Mouse (Mus musculus) G1E (cell line): ENCODE data around the gene Fam25c. TPM values are rescaled to one million over a fixed set of nuclear protein-coding genes. Genes with fewer than 3 reads are reported as not detected.
"Not testable (repeated sequence)": the region's sequence is repeated elsewhere in the genome, so short reads cannot be mapped to it uniquely, and the experiment has no call there.

Source experiments
- ATAC-seq: 2 replicates; pipeline ENCODE4 v1.8.0; 2016; ENCODE audit warnings: mild to moderate bottlenecking; ENCODE audit not compliant: insufficient number of reproducible peaks, poor library complexity, low FRiP score, severe bottlenecking; ENCODE audit errors: extremely low read depth
- DNase-seq: peaks from one replicate; pipeline ENCODE4 v3.0.0; 2012; ENCODE audit warnings: low spot score
- H3K27me3 ChIP-seq: 2 replicates; pipeline ENCODE4 v1.6.1; 2012; ENCODE audit warnings: mild to moderate bottlenecking, low read length, inconsistent platforms; ENCODE audit not compliant: insufficient read depth
- H3K36me3 ChIP-seq: replicated peaks from 2 replicates; pipeline ENCODE3; 2012; ENCODE audit warnings: mild to moderate bottlenecking, inconsistent platforms
- H3K4me1 ChIP-seq: 2 replicates; pipeline ENCODE4 v1.6.1; 2012; ENCODE audit warnings: low read depth, low read length, inconsistent platforms, mixed read lengths; ENCODE audit not compliant: insufficient read depth
- H3K4me3 ChIP-seq: 2 replicates; pipeline ENCODE4 v1.5.1; 2012; ENCODE audit warnings: low read depth, mild to moderate bottlenecking, inconsistent platforms, low read length, moderate library complexity, mixed read lengths
- H3K9me3 ChIP-seq: replicated peaks from 2 replicates; pipeline ENCODE4 v1.6.1; 2012; ENCODE audit warnings: inconsistent platforms
- CTCF ChIP-seq: IDR thresholded peaks from 2 replicates; pipeline ENCODE4 v1.5.1; 2012; ENCODE audit warnings: low read depth, low read length, inconsistent platforms, mixed read lengths
- GATA1 ChIP-seq: IDR thresholded peaks from 2 replicates; pipeline ENCODE4 v1.6.1; 2012; ENCODE audit warnings: borderline replicate concordance, low read length, inconsistent platforms, mixed read lengths
- GATA2 ChIP-seq: IDR thresholded peaks from 2 replicates; pipeline ENCODE4 v1.6.1; 2012; ENCODE audit warnings: low read depth, low read length, inconsistent platforms, borderline replicate concordance
- POLR2AphosphoS5 ChIP-seq: IDR thresholded peaks from 2 replicates; pipeline ENCODE4 v1.6.1; 2012; ENCODE audit warnings: low read depth, low read length, inconsistent platforms; ENCODE audit not compliant: insufficient replicate concordance
- TAL1 ChIP-seq: conservative IDR thresholded peaks from 2 replicates; pipeline ENCODE4 v1.6.1; 2012; ENCODE audit warnings: low read depth, low read length, inconsistent platforms, mixed read lengths
- polyA plus RNA-seq: library from polyadenylated mRNA; stranded (reverse); fragments of >175 nt; gene quantifications from 2 replicates; pipeline ENCODE4 v1.2.3, GENCODE M21; 2012
- total RNA-seq, 2 experiments: library from RNA; stranded (forward) in 1 of 2; stranded (reverse) in 1 of 2; fragments of 200-1000 nt in 1 of 2; fragments of >200 nt in 1 of 2; fragmentation: Nextera tagmentation in 1 of 2; gene quantifications; 2 replicates each; pipeline ENCODE4 v1.2.3; 2014 to 2017

Fam25c gene
- total and polyA plus RNA-seq, 3 experiments = not detected

DNA sequence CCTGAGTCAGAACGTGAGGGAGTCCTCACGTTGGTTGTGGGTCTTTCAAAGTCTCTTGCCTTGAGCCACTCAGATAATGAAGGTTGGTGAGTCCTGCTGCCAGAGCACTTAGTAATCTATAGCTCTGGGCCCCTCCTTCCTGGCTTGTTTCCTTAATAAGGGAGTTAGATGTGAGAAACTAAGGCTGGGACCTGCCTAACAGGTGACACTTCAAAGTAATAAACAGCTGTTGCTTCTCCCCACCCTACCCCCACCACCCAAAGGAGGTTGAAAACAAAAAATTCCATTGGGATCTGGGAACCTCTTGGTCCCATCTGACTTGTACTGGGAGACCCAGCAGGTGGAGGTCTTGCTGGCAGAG is 9.9 kb upstream of the Fam25c start:
- H3K27me3 ChIP-seq = peaks cover 17% of the 10 kb centered on the region
- H3K4me1 ChIP-seq = peaks cover 12% of the 10 kb centered on the region
- DNase-seq = no peak
- H3K36me3 ChIP-seq = no peaks in the 10 kb centered on the region
- TF ChIP-seq POLR2AphosphoS5 (no peak), TAL1 (no peak), GATA1 (no peak), CTCF (no peak), GATA2 (no peak)
- ATAC-seq = no peak
- H3K4me3 ChIP-seq = no peak overlapping the region
- peaks cover 5% of the 10 kb centered on the region for H3K9me3 ChIP-seq

DNA sequence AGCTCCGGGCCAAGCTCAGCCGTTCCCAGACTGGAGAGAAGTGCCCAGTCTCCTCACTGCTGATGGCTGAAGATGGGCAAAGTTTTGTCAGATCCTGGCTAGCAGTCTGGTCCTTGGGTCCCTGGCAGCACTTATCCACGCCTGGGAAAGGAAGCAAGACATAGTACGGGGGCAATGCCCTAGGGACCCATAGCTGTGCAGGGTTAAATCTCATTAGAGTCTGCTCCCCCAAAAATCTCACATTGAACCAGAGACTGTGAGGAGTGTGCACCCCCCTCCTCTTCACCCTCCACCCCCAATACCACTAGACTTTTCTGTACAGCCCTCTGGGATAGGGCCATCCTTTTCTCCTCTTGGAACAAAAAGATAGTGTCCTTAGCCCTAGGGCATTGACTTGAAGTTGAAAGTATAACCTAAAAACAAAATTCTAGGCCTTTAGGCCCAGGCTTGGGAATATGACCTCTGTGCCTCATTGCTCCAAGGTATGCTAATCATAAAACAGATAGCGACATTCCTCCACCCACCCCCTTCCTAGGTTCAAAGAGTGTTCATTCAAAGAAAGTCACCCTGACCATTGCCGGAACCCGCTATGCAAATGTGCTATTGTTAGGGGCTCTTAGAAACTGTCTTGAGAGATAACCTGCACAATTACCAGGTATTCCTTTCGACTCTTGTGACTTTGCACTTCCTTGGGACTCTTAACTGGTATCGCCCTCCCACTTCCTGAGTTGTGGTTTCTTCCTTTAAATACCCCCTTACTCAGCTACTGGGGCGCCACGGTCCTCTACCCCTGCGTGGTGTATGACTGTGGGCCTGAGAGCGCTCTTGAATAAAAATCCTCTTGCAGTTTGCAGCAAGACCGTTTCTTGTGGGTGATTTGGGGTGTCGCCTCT is 9.3 kb upstream of the Fam25c start:
- H3K4me3 ChIP-seq, DNase-seq, H3K36me3 ChIP-seq, ATAC-seq, H3K9me3 ChIP-seq: not testable (repeated sequence)
- Histone ChIP-seq H3K4me1 (peaks cover 12% of the 10 kb centered on the region), H3K27me3 (peaks cover 15% of the 10 kb centered on the region)

DNA sequence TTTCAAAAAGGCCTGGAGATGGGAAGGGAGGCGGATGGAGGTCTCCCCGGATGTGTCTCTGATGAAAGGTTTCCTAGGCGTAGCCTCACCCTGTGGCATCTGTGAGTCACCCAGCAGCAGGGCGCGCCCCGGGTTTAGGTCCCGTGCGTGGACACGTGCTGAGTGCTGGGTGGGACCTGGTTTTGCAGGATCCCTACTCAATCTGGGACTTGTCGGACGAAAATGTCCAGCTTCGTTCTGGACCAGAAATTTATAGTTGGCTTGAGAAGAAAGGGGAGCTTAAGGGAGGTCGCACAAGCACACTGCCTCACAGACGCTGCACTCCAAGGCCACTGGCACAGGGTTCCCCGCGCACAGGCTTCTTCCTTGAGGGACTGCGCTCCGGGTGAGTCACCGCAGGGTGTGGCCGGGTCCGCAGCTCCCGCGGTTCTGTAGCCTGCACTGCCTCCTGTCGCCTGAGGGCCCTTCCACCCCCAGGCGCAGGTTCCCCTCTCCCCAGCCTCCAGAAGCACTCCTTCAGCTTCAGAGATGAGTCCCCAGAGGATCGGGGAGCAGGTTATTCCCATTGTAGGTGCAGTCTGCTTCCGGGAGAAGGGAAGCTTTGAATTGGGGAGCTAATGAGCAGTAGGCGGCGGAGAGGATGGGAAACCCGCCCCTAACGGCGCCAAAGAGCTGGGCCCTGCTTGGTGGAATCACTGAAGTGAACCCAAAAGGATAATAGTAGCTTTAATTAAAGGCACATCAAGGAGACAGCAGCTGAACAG is 8.4 kb upstream of the Fam25c start:
- DNase-seq = no peak
- H3K4me3 ChIP-seq = no peak overlapping the region; the same call in 1 of the 2 replicates
- H3K9me3 ChIP-seq = peaks cover 5% of the 10 kb centered on the region

DNA sequence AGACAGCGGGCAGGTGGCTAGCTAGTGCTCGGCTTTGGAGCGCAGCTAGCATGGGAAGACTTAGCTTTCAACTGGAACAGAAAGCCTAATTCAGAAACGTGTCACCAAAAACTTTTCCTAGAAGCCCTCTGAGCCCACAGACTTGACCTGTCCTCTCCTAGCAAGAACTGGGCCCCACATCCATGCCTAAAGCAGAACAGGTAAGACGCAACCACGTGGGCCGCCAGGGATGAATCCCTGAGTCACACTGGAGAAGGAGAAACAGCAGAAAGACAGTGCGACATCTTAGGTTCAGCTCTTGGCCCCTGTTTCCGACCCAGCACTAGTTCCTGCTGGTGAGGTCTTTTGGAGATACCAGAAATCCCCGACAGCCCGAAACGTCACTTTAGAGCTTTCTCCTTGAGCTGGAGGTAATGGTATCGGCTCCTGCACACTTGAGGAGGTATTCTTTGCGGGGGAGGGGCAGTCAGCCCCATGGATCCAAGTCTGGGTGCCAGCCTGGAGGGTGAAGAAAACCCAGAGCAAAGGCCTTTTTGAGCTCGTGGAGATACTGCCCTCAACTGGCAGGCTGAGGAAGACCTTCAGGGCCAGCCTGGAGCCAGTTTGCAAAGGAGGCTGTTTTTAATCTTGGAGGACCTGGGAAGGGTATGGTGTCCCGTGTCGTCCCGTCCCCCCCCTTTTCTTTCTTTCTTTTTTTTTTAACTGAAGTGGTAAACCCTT is 7.7 kb upstream of the Fam25c start:
- Histone ChIP-seq H3K36me3 (no peaks in the 10 kb centered on the region), H3K27me3 (peaks cover 14% of the 10 kb centered on the region; the same call in 1 of the 2 replicates), H3K9me3 (peaks cover 5% of the 10 kb centered on the region), H3K4me1 (peaks cover 12% of the 10 kb centered on the region), H3K4me3 (no peak overlapping the region)
- no peak for DNase-seq
- ATAC-seq = no peak
- TF ChIP-seq GATA2 = no peak
- no peak for TF ChIP-seq GATA1
- no peak for TF ChIP-seq TAL1
- TF ChIP-seq CTCF = no peak
- no peak for TF ChIP-seq POLR2AphosphoS5

More for the DNA sequence above, 8.4 kb upstream of the Fam25c start:
- Histone ChIP-seq H3K27me3 (peaks cover 13% of the 10 kb centered on the region; the same call in 1 of the 2 replicates), H3K36me3 (no peaks in the 10 kb centered on the region), H3K4me1 (peaks cover 12% of the 10 kb centered on the region)
- peak; percentile 48; the same call in 1 of the 2 replicates for ATAC-seq
- TF ChIP-seq CTCF = no peak

DNA sequence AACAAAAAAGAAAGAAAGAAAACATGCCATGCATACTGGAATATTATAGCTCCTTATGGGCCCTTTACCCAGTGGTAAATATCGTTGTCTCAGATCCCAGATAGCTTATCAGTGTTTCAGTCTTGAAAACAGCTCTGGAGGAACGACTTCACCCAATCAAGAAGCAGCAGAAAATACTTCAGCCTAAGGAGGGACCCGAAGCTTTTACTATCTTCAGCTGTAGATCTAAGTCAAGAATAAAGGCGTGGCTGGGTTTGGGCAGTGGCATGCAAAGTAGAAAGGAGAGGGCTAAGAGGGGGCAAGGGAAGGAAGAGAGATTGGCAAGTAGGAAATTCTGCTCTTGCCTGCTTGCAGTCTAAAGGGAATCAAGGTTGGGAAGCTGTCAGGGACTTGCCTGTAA is 6.9 kb upstream of the Fam25c start:
- ATAC-seq (no peak), DNase-seq (no peak)
- no peaks in the 10 kb centered on the region for H3K36me3 ChIP-seq
- H3K27me3 ChIP-seq = peaks cover 19% of the 10 kb centered on the region; the same call in 1 of the 2 replicates
- H3K4me1 ChIP-seq = peaks cover 12% of the 10 kb centered on the region
- H3K4me3 ChIP-seq = no peak overlapping the region
- peaks cover 5% of the 10 kb centered on the region for H3K9me3 ChIP-seq
- TF ChIP-seq CTCF (no peak), TAL1 (no peak), GATA2 (no peak), GATA1 (no peak), POLR2AphosphoS5 (no peak)

DNA sequence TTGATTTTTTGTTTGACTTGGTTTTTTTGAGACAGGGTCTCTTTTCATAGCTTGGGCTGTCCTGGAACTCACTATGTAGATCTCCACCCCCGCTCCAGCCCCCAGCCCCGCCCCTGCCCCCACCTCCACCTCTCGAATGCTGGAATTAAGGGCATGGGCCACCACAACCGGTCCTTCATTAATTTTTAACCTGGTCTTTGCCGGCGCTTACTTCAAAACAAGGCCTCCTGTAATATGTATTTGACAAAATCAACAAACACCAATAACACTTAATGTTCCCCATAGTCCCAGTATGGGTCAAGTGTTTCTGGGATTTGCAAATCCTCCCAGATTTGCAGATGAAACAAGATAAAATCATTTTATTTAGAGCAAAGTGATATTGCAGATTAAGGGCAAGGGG is 5.0 kb upstream of the Fam25c start:
- peaks cover 1% of the 10 kb centered on the region for H3K9me3 ChIP-seq

More for the DNA sequence above, 5.0 kb upstream of the Fam25c start:
- ATAC-seq (no peak), DNase-seq (no peak)
- H3K4me3 ChIP-seq = no peak overlapping the region
- peaks cover 14% of the 10 kb centered on the region for H3K4me1 ChIP-seq
- TF ChIP-seq CTCF (no peak), POLR2AphosphoS5 (no peak), GATA2 (no peak), TAL1 (no peak), GATA1 (no peak)
- no peaks in the 10 kb centered on the region for H3K36me3 ChIP-seq
- peaks cover 31% of the 10 kb centered on the region for H3K27me3 ChIP-seq
